Mouse (Mus musculus): ENCODE measurements around the gene Ptx4. TPM values are rescaled to one million over a fixed set of nuclear protein-coding genes. Genes with fewer than 3 reads are reported as not detected.

The Ptx4 gene
- not detected in 2 replicates for polyA plus RNA-seq (2015; fragmentation: Nextera tagmentation; extraction: Ambion mirVana)

- Histone ChIP-seq H3K27ac (ENCODE audit: low read length) (no peak within 1 kb of the TSS), H3K4me2 (ENCODE audit: low read length) (no peak within 1 kb of the TSS), H3K9ac (replicated peaks; ENCODE audit: low read depth, low read length) (no peak within 1 kb of the TSS), H3K4me3 (replicated peaks; ENCODE audit: low read length) (no peak within 1 kb of the TSS), H3K9me3 (ENCODE audit: control insufficient read depth, low read length) (no peaks in the 10 kb centered on the region), H3K4me1 (replicated peaks; ENCODE audit: control insufficient read depth, insufficient read depth, low read length) (peaks cover 5% of the 10 kb centered on the region), H3K27me3 (replicated peaks; ENCODE audit: control insufficient read depth, insufficient read depth, low read length) (no peaks in the 10 kb centered on the region; the same call in 1 of the 2 replicates), H3K36me3 (ENCODE audit: control insufficient read depth, insufficient read depth) (no peaks in the 10 kb centered on the region)
- 48% methylated on average over 3 of the region's 3 CpGs for WGBS
- ATAC-seq, result no peak
Measured at GRCm38 (mm10) chr17:25120406-25120805, at the start of gene Ptx4. Gene Ptx4, plus strand, starts transcription at chr17:25120760.

GRCm38 (mm10) chr17:25076906-25077305 is 43.7 kb upstream of the Ptx4 start:
- 85% methylated on average over 4 of the region's 4 CpGs for WGBS

GRCm38 (mm10) chr17:25077771-25078372 is 42.7 kb upstream of the Ptx4 start:
- ATAC-seq, result peak; percentile 55; the same call in 1 of the 2 replicates
- Histone ChIP-seq H3K27ac (ENCODE audit: low read length) (peak overlapping the region; percentile 16; the same call in 1 of the 2 replicates), H3K27me3 (replicated peaks; ENCODE audit: control insufficient read depth, insufficient read depth, low read length) (no peaks in the 10 kb centered on the region), H3K9me3 (ENCODE audit: control insufficient read depth, low read length) (no peaks in the 10 kb centered on the region), H3K4me2 (ENCODE audit: low read length) (no peak overlapping the region), H3K4me1 (replicated peaks; ENCODE audit: control insufficient read depth, insufficient read depth, low read length) (peaks cover 14% of the 10 kb centered on the region), H3K4me3 (replicated peaks; ENCODE audit: low read length) (no peak overlapping the region), H3K9ac (replicated peaks; ENCODE audit: low read depth, low read length) (0 out of 2 replicates have a peak overlapping the region, but pooled peaks have one; percentile 5), H3K36me3 (ENCODE audit: control insufficient read depth, insufficient read depth) (no peaks in the 10 kb centered on the region)
- 50% methylated on average over 13 of the region's 13 CpGs for WGBS

More at GRCm38 (mm10) chr17:25076906-25077305, 43.7 kb upstream of the Ptx4 start:
- Histone ChIP-seq H3K4me2 (ENCODE audit: low read length) (no peak overlapping the region), H3K36me3 (ENCODE audit: control insufficient read depth, insufficient read depth) (no peaks in the 10 kb centered on the region), H3K4me3 (replicated peaks; ENCODE audit: low read length) (no peak overlapping the region), H3K9ac (replicated peaks; ENCODE audit: low read depth, low read length) (no peak overlapping the region), H3K9me3 (ENCODE audit: control insufficient read depth, low read length) (no peaks in the 10 kb centered on the region), H3K4me1 (replicated peaks; ENCODE audit: control insufficient read depth, insufficient read depth, low read length) (peaks cover 14% of the 10 kb centered on the region), H3K27me3 (replicated peaks; ENCODE audit: control insufficient read depth, insufficient read depth, low read length) (no peaks in the 10 kb centered on the region), H3K27ac (ENCODE audit: low read length) (no peak overlapping the region)
- ATAC-seq, result no peak

- no peaks in the 10 kb centered on the region for H3K36me3 ChIP-seq (ENCODE audit: control insufficient read depth, insufficient read depth)
- WGBS, result 88% methylated on average over 13 of the region's 13 CpGs
- no peak overlapping the region for H3K9ac ChIP-seq (replicated peaks; ENCODE audit: low read depth, low read length)
- H3K27ac ChIP-seq (ENCODE audit: low read length), result no peak overlapping the region
- no peaks in the 10 kb centered on the region for H3K9me3 ChIP-seq (ENCODE audit: control insufficient read depth, low read length)
- H3K27me3 ChIP-seq (replicated peaks; ENCODE audit: control insufficient read depth, insufficient read depth, low read length), result no peaks in the 10 kb centered on the region
- ATAC-seq, result no peak
- H3K4me2 ChIP-seq (ENCODE audit: low read length), result no peak overlapping the region
- peaks cover 14% of the 10 kb centered on the region for H3K4me1 ChIP-seq (replicated peaks; ENCODE audit: control insufficient read depth, insufficient read depth, low read length)
- peak overlapping the region; percentile 22; the same call in 1 of the 2 replicates for H3K4me3 ChIP-seq (replicated peaks; ENCODE audit: low read length)
Measured at GRCm38 (mm10) chr17:25080210-25080609, 40.4 kb upstream of the Ptx4 start.

GRCm38 (mm10) chr17:25080960-25081381 is 39.6 kb upstream of the Ptx4 start:
- Histone ChIP-seq H3K9ac (replicated peaks; ENCODE audit: low read depth, low read length) (no peak overlapping the region), H3K27me3 (replicated peaks; ENCODE audit: control insufficient read depth, insufficient read depth, low read length) (no peaks in the 10 kb centered on the region), H3K4me2 (ENCODE audit: low read length) (no peak overlapping the region), H3K36me3 (ENCODE audit: control insufficient read depth, insufficient read depth) (no peaks in the 10 kb centered on the region), H3K4me3 (replicated peaks; ENCODE audit: low read length) (peak overlapping the region; percentile 22), H3K9me3 (ENCODE audit: control insufficient read depth, low read length) (no peaks in the 10 kb centered on the region), H3K27ac (ENCODE audit: low read length) (peak overlapping the region; percentile 15; the same call in 1 of the 2 replicates), H3K4me1 (replicated peaks; ENCODE audit: control insufficient read depth, insufficient read depth, low read length) (peaks cover 14% of the 10 kb centered on the region)
- ATAC-seq, result no peak
- 87% methylated on average over 11 of the region's 11 CpGs for WGBS

- no peak overlapping the region for H3K9ac ChIP-seq (replicated peaks; ENCODE audit: low read depth, low read length)
- no peak overlapping the region for H3K4me2 ChIP-seq (ENCODE audit: low read length)
- no peaks in the 10 kb centered on the region for H3K36me3 ChIP-seq (ENCODE audit: control insufficient read depth, insufficient read depth)
- no peak overlapping the region for H3K27ac ChIP-seq (ENCODE audit: low read length)
- WGBS, result 83% methylated on average over 14 of the region's 14 CpGs
- no peaks in the 10 kb centered on the region for H3K27me3 ChIP-seq (replicated peaks; ENCODE audit: control insufficient read depth, insufficient read depth, low read length)
- no peak for ATAC-seq
- no peaks in the 10 kb centered on the region for H3K9me3 ChIP-seq (ENCODE audit: control insufficient read depth, low read length)
- no peak overlapping the region for H3K4me3 ChIP-seq (replicated peaks; ENCODE audit: low read length)
- H3K4me1 ChIP-seq (replicated peaks; ENCODE audit: control insufficient read depth, insufficient read depth, low read length), result peaks cover 11% of the 10 kb centered on the region
Measured at GRCm38 (mm10) chr17:25082081-25082847, 38.3 kb upstream of the Ptx4 start.

GRCm38 (mm10) chr17:25082887-25083286 is 37.7 kb upstream of the Ptx4 start:
- H3K9ac ChIP-seq (replicated peaks; ENCODE audit: low read depth, low read length), result no peak overlapping the region
- H3K4me3 ChIP-seq (replicated peaks; ENCODE audit: low read length), result no peak overlapping the region
- no peak for ATAC-seq
- no peaks in the 10 kb centered on the region for H3K27me3 ChIP-seq (replicated peaks; ENCODE audit: control insufficient read depth, insufficient read depth, low read length)
- WGBS, result 82% methylated on average over 3 of the region's 3 CpGs
- H3K4me2 ChIP-seq (ENCODE audit: low read length), result no peak overlapping the region
- H3K9me3 ChIP-seq (ENCODE audit: control insufficient read depth, low read length), result no peaks in the 10 kb centered on the region
- no peak overlapping the region for H3K27ac ChIP-seq (ENCODE audit: low read length)
- peaks cover 6% of the 10 kb centered on the region for H3K4me1 ChIP-seq (replicated peaks; ENCODE audit: control insufficient read depth, insufficient read depth, low read length)
- H3K36me3 ChIP-seq (ENCODE audit: control insufficient read depth, insufficient read depth), result no peaks in the 10 kb centered on the region

- Histone ChIP-seq H3K27ac (ENCODE audit: low read length) (no peak within 1 kb of the TSS), H3K9ac (replicated peaks; ENCODE audit: low read depth, low read length) (no peak within 1 kb of the TSS), H3K4me2 (ENCODE audit: low read length) (no peak within 1 kb of the TSS), H3K4me3 (replicated peaks; ENCODE audit: low read length) (no peak within 1 kb of the TSS), H3K27me3 (replicated peaks; ENCODE audit: control insufficient read depth, insufficient read depth, low read length) (no peaks in the 10 kb centered on the region), H3K36me3 (ENCODE audit: control insufficient read depth, insufficient read depth) (no peaks in the 10 kb centered on the region), H3K9me3 (ENCODE audit: control insufficient read depth, low read length) (no peaks in the 10 kb centered on the region), H3K4me1 (replicated peaks; ENCODE audit: control insufficient read depth, insufficient read depth, low read length) (0 out of 2 replicates have a peak, but pooled peaks cover 2% of the 10 kb centered on the region)
- WGBS, result 75% methylated on average over 7 of the region's 7 CpGs
- ATAC-seq, result no peak
Measured at GRCm38 (mm10) chr17:25083444-25083931, 37.1 kb upstream of the Ptx4 start, which contains the start of gene Tmem204. Gene Tmem204, minus strand, starts transcription at chr17:25083591.

GRCm38 (mm10) chr17:25084835-25085385 is 35.6 kb upstream of the Ptx4 start:
- ATAC-seq, result no peak
- Histone ChIP-seq H3K27ac (ENCODE audit: low read length) (no peak overlapping the region), H3K9me3 (ENCODE audit: control insufficient read depth, low read length) (no peaks in the 10 kb centered on the region), H3K27me3 (replicated peaks; ENCODE audit: control insufficient read depth, insufficient read depth, low read length) (no peaks in the 10 kb centered on the region), H3K4me3 (replicated peaks; ENCODE audit: low read length) (no peak overlapping the region), H3K4me2 (ENCODE audit: low read length) (no peak overlapping the region), H3K9ac (replicated peaks; ENCODE audit: low read depth, low read length) (no peak overlapping the region), H3K4me1 (replicated peaks; ENCODE audit: control insufficient read depth, insufficient read depth, low read length) (no peaks in the 10 kb centered on the region), H3K36me3 (ENCODE audit: control insufficient read depth, insufficient read depth) (0 out of 2 replicates have a peak, but pooled peaks cover 4% of the 10 kb centered on the region)
- WGBS, result 80% methylated on average over 13 of the region's 13 CpGs

Data from forebrain, embryonic 16.5 days (tissue).